ENCODE assay signal across 23 mouse cellular contexts in the genomic region with DNA sequence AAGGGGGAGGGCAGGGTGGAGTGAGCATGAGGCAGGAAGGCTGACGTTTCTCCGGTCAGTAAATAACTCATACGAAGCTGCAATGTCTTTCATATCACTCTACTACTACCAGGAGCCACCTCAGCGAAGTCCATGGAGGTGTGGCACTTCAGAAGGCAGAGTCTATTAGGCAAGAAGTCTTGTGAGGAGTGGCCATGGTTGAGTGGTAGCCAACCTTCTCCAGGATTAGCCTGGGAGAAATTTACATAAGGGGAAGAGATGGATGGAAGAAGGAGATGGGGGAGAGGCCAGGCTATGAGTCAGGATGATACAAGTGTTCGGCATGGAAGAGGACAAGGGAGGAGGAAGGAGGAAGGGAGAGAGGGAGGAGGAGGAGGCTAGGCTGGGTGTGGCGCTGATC. TPM values are rescaled to one million over a fixed set of nuclear protein-coding genes. Genes with fewer than 3 reads are reported as not detected.
DNase-seq lines count a peak whose midpoint lies in the region; ATAC-seq and TF ChIP-seq lines count a peak whose summit lies in the region.
"Had no signal": no experiment of that assay in that cellular context is flagged by ENCODE, and none has a peak within 500 bp of the region (broad histone marks: within the 10 kb centered on the region; RNA-seq: fewer than 3 reads in every experiment).

No protein-coding gene starts in this region.

- no peaks in the 10 kb centered on the region for H3K36me3 ChIP-seq in intestine, embryonic 16.5 days (ENCODE audit: control insufficient read depth, insufficient read depth, low read length)
- H3K36me3 ChIP-seq in intestine, embryonic 15.5 days: no peaks in the 10 kb centered on the region
- no peaks in the 10 kb centered on the region for H3K36me3 ChIP-seq in intestine, postnatal 0 days (ENCODE audit: control insufficient read depth, insufficient read depth)
- H3K36me3 ChIP-seq: hindbrain, embryonic 10.5 days; hindbrain, embryonic 13.5 days had no signal

- no peak overlapping the region for H3K4me3 ChIP-seq in intestine, embryonic 16.5 days (ENCODE audit: low read length)
- no peak overlapping the region for H3K4me3 ChIP-seq in intestine, embryonic 15.5 days (replicated peaks)
- no peak overlapping the region for H3K4me3 ChIP-seq in intestine, postnatal 0 days (ENCODE audit: low read depth, low read length)
- H3K4me3 ChIP-seq: gastrocnemius, adult 2 months; hindbrain, embryonic 10.5 days; hindbrain, embryonic 13.5 days had no signal

- peak; percentile 69 for DNase-seq in 3134 (ENCODE audit: extremely low read depth, insufficient read length, low spot score)
- DNase-seq in NIH3T3 (ENCODE audit: low read depth): peak; percentile 66
- DNase-seq in thymus, postnatal 0 days (ENCODE audit: low spot score): no peak
- DNase-seq in urinary bladder, postnatal 36 days (ENCODE audit: low spot score in 2 of 2): no peak
- no peak for DNase-seq in adrenal gland, postnatal 4 days (ENCODE audit: low spot score in 2 of 2)
- DNase-seq: adrenal gland, adult 2 months; adrenal gland, postnatal 14 days; cerebellum, adult 18-20 months; cerebellum, adult 9-10 months; cerebellum, postnatal 14 days; forebrain, postnatal 0 days; gastrocnemius, adult 2 months; gastrocnemius, postnatal 14 days; heart, adult 11 months; heart, postnatal 36 days had no signal

- H3K4me1 ChIP-seq in intestine, embryonic 16.5 days (ENCODE audit: control insufficient read depth, insufficient read depth, low read length): peaks cover 4% of the 10 kb centered on the region
- H3K4me1 ChIP-seq in intestine, embryonic 15.5 days (replicated peaks): peaks cover 6% of the 10 kb centered on the region; the same call in 1 of the 2 replicates
- peaks cover under 1% of the 10 kb centered on the region; the same call in 1 of the 2 replicates for H3K4me1 ChIP-seq in intestine, postnatal 0 days (replicated peaks; ENCODE audit: control insufficient read depth, insufficient read depth, low read length)
- H3K4me1 ChIP-seq: hindbrain, embryonic 13.5 days had no signal

- no peak for TF ChIP-seq CTCF in intestine, postnatal 0 days (IDR thresholded peaks at IDR 0.05; ENCODE audit: low read depth)

- no peaks in the 10 kb centered on the region for H3K9me3 ChIP-seq in intestine, embryonic 16.5 days (ENCODE audit: control insufficient read depth, low read length)
- no peaks in the 10 kb centered on the region for H3K9me3 ChIP-seq in intestine, embryonic 15.5 days
- H3K9me3 ChIP-seq in intestine, postnatal 0 days (ENCODE audit: control insufficient read depth): no peaks in the 10 kb centered on the region
- H3K9me3 ChIP-seq: hindbrain, embryonic 10.5 days; hindbrain, embryonic 13.5 days had no signal

- 57% methylated on average over 6 of the region's 6 CpGs for WGBS in intestine, embryonic 16.5 days
- WGBS in intestine, embryonic 15.5 days: 60% methylated on average over 6 of the region's 6 CpGs
- 36% methylated on average over 6 of the region's 6 CpGs for WGBS in intestine, postnatal 0 days

- H3K27me3 ChIP-seq in intestine, embryonic 16.5 days (replicated peaks; ENCODE audit: control insufficient read depth, insufficient read depth, low read length): no peaks in the 10 kb centered on the region
- no peaks in the 10 kb centered on the region for H3K27me3 ChIP-seq in intestine, embryonic 15.5 days (replicated peaks)
- no peaks in the 10 kb centered on the region for H3K27me3 ChIP-seq in intestine, postnatal 0 days (replicated peaks; ENCODE audit: control insufficient read depth, insufficient read depth, low read length)
- H3K27me3 ChIP-seq: hindbrain, embryonic 13.5 days had no signal

- ATAC-seq in intestine, embryonic 16.5 days: 0 out of 2 replicates have a peak, but pooled peaks have one; percentile 27
- ATAC-seq in intestine, embryonic 15.5 days: no peak
- ATAC-seq in intestine, postnatal 0 days: peak; percentile 63
- ATAC-seq: forebrain, embryonic 14.5 days; forebrain, postnatal 0 days; hindbrain, embryonic 16.5 days had no signal

- H3K4me2 ChIP-seq in intestine, embryonic 16.5 days (ENCODE audit: low read depth, low read length): no peak overlapping the region
- H3K4me2 ChIP-seq in intestine, embryonic 15.5 days (replicated peaks): no peak overlapping the region
- H3K4me2 ChIP-seq in intestine, postnatal 0 days (replicated peaks; ENCODE audit: low read depth): no peak overlapping the region
- H3K4me2 ChIP-seq: heart, embryonic 11.5 days; hindbrain, embryonic 13.5 days had no signal

- no peak overlapping the region for H3K9ac ChIP-seq in intestine, embryonic 16.5 days (ENCODE audit: low read depth, low read length)
- no peak overlapping the region for H3K9ac ChIP-seq in intestine, embryonic 15.5 days
- no peak overlapping the region for H3K9ac ChIP-seq in intestine, postnatal 0 days (ENCODE audit: low read depth, low read length)
- H3K9ac ChIP-seq: forebrain, postnatal 0 days; hindbrain, embryonic 13.5 days had no signal

- H3K27ac ChIP-seq in intestine, embryonic 16.5 days (ENCODE audit: low read length): no peak overlapping the region
- H3K27ac ChIP-seq in intestine, embryonic 15.5 days: no peak overlapping the region
- H3K27ac ChIP-seq in intestine, postnatal 0 days (ENCODE audit: low read depth, low read length): no peak overlapping the region
- H3K27ac ChIP-seq: gastrocnemius, adult 2 months; hindbrain, embryonic 10.5 days; hindbrain, embryonic 13.5 days had no signal

RNA-seq across cellular contexts. Expression of a gene that starts 11.9 kb away (rescaled TPM):
- polyA plus RNA-seq in intestine, embryonic 16.5 days (2015; fragmentation: Nextera tagmentation; extraction: Ambion mirVana): 125 and 134 TPM in 2 replicates
- polyA plus RNA-seq in intestine, embryonic 15.5 days (2015; fragmentation: Nextera tagmentation; extraction: Ambion mirVana): 89.9 and 90.5 TPM in 2 replicates
- 73.8 and 80.0 TPM in 2 replicates for polyA plus RNA-seq in intestine, postnatal 0 days (2015; fragmentation: Nextera tagmentation; extraction: Ambion mirVana)
- polyA plus RNA-seq in thymus, postnatal 0 days (2015; fragmentation: Nextera tagmentation; extraction: Ambion mirVana): 30.4 and 37.2 TPM in 2 replicates
- 10 to 100 TPM; 35.2 to 38.8 TPM for total RNA-seq in adrenal gland, postnatal 4 days (2021)

Comparison
In these comparisons a context has a peak if more than half of its experiments do, and no peak if none do; other contexts are left out.
1. DNase-seq: peak in 3134 (single experiment) and NIH3T3 (single experiment); none in thymus, postnatal 0 days (single experiment), urinary bladder, postnatal 36 days (0 of 2) and adrenal gland, postnatal 4 days (0 of 2).